Mouse (Mus musculus) ES-E14 (cell line): ENCODE measurements around the gene Usf1. TPM values are rescaled to one million over a fixed set of nuclear protein-coding genes. Genes with fewer than 3 reads are reported as not detected.

Experiments used
- DNase-seq: peaks from one replicate; pipeline ENCODE4 v3.0.0-alpha.2; 2013; ENCODE audit warnings: low read depth, low spot score
- H3K27ac ChIP-seq: 2 replicates; pipeline ENCODE4 v1.5.1; 2012; ENCODE audit warnings: low read depth, mild to moderate bottlenecking, low read length, moderate library complexity, mixed read lengths; ENCODE audit not compliant: poor library complexity, insufficient read depth, severe bottlenecking
- H3K36me3 ChIP-seq: 2 replicates; pipeline ENCODE4 v1.6.1; 2012; ENCODE audit warnings: mild to moderate bottlenecking, low read length, moderate library complexity, mixed read lengths; ENCODE audit not compliant: control insufficient read depth, poor library complexity, insufficient read depth, severe bottlenecking
- H3K4me1 ChIP-seq, 2 experiments: fragments of 150-350 bp in 1 of 2; sonication (generic) in 1 of 2; 2 replicates each; pipeline ENCODE4 v1.6.1; 2012; ENCODE audit warnings: low read length in 2 of 2, mild to moderate bottlenecking in 1 of 2, mixed read lengths in 1 of 2; ENCODE audit not compliant: control insufficient read depth in 2 of 2, insufficient read depth in 2 of 2, poor library complexity in 1 of 2
- H3K4me3 ChIP-seq, 2 experiments: fragments of 150-350 bp in 1 of 2; sonication (generic) in 1 of 2; 2 replicates each; pipeline ENCODE4 v1.5.1; 2012; ENCODE audit warnings: low read length in 2 of 2, low read depth in 1 of 2, mild to moderate bottlenecking in 1 of 2, mixed read lengths in 1 of 2; ENCODE audit not compliant: insufficient read depth in 1 of 2, poor library complexity in 1 of 2, severe bottlenecking in 1 of 2
- H3K9ac ChIP-seq: 2 replicates; pipeline ENCODE4 v1.6.1; 2012; ENCODE audit warnings: low read depth, mild to moderate bottlenecking, low read length, mixed read lengths; ENCODE audit not compliant: poor library complexity, insufficient read depth, severe bottlenecking
- H3K9me3 ChIP-seq: fragments of 150-350 bp; sonication (generic); 2 replicates; pipeline ENCODE4 v1.6.1; 2012; ENCODE audit warnings: low read depth, mild to moderate bottlenecking, low read length; ENCODE audit not compliant: control insufficient read depth, insufficient read depth
- CHD2 ChIP-seq: IDR thresholded peaks from 2 replicates; pipeline ENCODE4 v1.6.1; 2014; ENCODE audit warnings: mild to moderate bottlenecking, low read depth, low read length, inconsistent platforms
- HCFC1 ChIP-seq: IDR thresholded peaks from 2 replicates; pipeline ENCODE4 v1.6.1; 2012; ENCODE audit warnings: low read length, inconsistent platforms, borderline replicate concordance; ENCODE audit not compliant: insufficient read depth
- MAFK ChIP-seq: IDR thresholded peaks from 2 replicates; pipeline ENCODE4 v1.6.1; 2014; ENCODE audit warnings: mild to moderate bottlenecking, low read depth, low read length, inconsistent platforms; ENCODE audit not compliant: insufficient read depth
- ZC3H11A ChIP-seq: IDR thresholded peaks from 2 replicates; pipeline ENCODE4 v1.6.1; 2012; ENCODE audit warnings: low read depth, mild to moderate bottlenecking, inconsistent platforms, low read length, borderline replicate concordance
- ZNF384 ChIP-seq: IDR thresholded peaks from 2 replicates; pipeline ENCODE4 v1.6.1; 2012; ENCODE audit warnings: low read depth, low read length, inconsistent platforms
- in situ Hi-C, 2 experiments: fragments of 600-800 bp; cut with MboI; formaldehyde crosslinking; loops; one replicate each; pipeline ENCODE4 v1.15.1; 2025; ENCODE audit warnings: low sequenced_read_pairs in 2 of 2, inconsistent platforms in 1 of 2; ENCODE audit not compliant: unreplicated experiment in 2 of 2
- total RNA-seq: library from RNA; depleted of rRNA; stranded (reverse); fragments of 300-350 nt; gene quantifications from 2 replicates; pipeline ENCODE4 v1.2.3, GENCODE M21; 2012; rRNA removed

The Usf1 gene
- total RNA-seq, result 151 and 164 TPM in 2 replicates

DNA sequence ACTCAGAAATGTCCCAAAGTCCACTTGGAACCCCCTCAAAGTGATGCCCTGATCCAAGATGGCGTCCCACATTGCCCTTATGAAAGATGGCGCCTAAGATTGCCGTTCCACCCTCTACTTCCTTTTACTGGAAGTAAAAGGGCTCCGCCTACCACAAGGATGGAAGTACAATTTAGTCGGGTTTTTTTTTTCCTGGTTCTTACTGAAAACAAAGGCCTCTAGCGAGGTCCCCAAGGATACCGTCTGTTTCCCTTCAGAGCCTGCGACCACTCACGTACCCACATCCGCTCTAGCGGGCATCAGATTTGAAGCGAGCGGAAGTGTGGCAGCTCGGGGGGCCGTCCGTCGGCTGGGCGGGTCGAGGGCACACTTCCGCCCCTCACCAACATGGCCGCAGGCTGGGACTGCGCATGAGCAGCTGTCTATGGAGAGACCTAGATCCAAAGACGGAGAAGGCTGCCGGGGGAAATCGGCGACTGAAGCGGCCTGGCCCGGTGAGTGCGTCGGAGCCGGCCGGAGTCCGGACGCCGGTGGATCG is at the start of gene Usf1:
TSS of gene Usf1 (plus strand) at position 367 of the 538 bp plus-strand sequence.
- H3K4me3 ChIP-seq, result peak within 1 kb of the TSS; percentile 88 to 92
- in situ Hi-C loops, result no loop called here
- TF ChIP-seq HCFC1, result peak; percentile 85
- no peak for TF ChIP-seq MAFK
- no peak for TF ChIP-seq CHD2
- TF ChIP-seq ZNF384, result no peak
- TF ChIP-seq ZC3H11A, result no peak
- H3K4me1 ChIP-seq, result peaks cover 5 to 14% of the 10 kb centered on the region in 2 experiments; a peak in 3 of 4 replicates
- peak; percentile 88 for DNase-seq
- no peaks in the 10 kb centered on the region for H3K9me3 ChIP-seq
- peak within 1 kb of the TSS; percentile 76 for H3K27ac ChIP-seq
- H3K36me3 ChIP-seq, result peaks cover 9% of the 10 kb centered on the region
- peak within 1 kb of the TSS; percentile 92 for H3K9ac ChIP-seq

DNA sequence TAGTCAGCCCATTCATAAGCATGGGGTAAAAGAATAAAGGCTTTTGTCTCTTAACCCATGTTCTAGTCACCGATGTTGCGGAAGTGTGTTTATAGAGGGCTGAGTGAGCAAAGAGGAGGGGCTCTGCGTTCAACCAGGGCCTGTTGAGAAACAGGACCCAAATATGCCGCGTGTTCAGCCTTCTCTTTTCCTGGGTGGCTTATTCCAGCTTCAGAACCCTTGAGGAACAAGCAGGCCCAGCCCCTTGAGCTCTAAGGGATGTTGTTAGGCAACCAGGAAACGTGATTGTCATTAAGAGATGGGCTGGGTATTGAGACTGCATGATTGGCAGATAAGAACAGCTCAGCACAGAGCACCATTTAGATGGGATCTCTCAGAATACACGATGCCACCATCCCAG is 45.2 kb upstream of the Usf1 start:
- H3K9ac ChIP-seq, result no peak overlapping the region
- no peak overlapping the region for H3K4me3 ChIP-seq
- TF ChIP-seq MAFK, result no peak
- TF ChIP-seq CHD2, result no peak
- TF ChIP-seq HCFC1, result no peak
- no peak for TF ChIP-seq ZNF384
- no peak overlapping the region for H3K27ac ChIP-seq
- no peak for DNase-seq
- no peaks in the 10 kb centered on the region for H3K9me3 ChIP-seq
- H3K4me1 ChIP-seq, result peaks cover 0 to 4% of the 10 kb centered on the region in 2 experiments; a peak in 1 of 4 replicates
- H3K36me3 ChIP-seq, result no peaks in the 10 kb centered on the region
- in situ Hi-C loops, result no loop called here

DNA sequence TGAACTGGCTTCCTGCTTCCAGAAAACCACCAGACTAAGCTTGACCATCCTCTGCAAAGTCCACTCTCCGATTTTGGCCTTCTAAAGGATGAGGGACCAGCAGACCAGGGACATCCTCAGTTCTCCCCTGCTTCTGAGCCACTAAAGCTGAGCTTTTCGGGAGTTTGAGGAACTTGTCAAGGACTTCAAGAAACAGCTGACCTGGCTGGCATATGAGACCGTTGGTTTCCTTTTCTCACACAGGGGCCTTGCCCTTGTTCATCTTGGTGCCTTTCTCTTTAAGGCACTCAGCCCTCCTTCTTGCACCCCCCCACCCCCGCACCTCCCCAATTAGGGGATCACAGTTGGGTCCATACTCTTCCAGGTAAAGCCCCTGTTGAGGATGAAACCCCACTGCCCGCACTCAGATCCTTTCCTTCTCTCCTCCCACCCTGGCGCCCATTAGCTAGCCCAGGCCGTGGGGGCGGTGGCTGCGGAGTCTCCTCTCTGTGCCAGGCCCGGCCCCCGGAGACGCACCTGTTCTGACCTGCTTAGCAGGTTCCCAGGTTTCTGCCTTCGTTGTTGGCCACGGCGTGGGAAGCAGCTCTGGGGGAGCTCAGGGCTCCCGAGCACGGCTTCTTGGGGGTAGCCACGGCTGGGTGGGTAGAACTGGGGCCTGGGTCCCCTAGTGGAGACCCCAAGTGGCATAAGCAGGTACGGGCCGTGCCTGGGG is 41.1 kb upstream of the Usf1 start, which contains the start of gene Nectin4:
TSS of gene Nectin4 (plus strand) at position 255 of the 712 bp plus-strand sequence.
- TF ChIP-seq ZNF384, result no peak
- TF ChIP-seq ZC3H11A, result no peak
- no peak for TF ChIP-seq HCFC1
- no peak for TF ChIP-seq CHD2
- no peak for TF ChIP-seq MAFK
- in situ Hi-C loops, result no loop called here

DNA sequence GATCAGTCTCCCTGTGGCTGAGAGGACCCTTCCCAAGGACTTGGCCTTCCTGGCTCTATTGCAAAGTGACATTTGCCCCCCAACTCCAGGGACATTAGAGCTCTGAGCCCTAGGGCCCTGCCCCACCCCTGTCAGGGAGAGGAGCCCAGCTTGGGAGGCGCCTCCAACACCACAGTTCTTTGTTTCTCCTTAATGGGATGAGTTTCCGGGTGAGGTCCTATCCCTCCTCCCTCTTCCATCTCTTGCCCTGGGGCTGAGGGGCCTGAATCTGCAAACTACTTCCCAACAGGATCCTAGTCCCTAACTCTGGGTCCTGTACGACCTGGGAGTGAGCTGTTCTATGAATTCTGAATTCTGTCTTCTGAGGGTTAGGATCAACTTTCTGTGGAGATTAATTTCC is 38.2 kb upstream of the Usf1 start:
- Histone ChIP-seq H3K36me3 (no peaks in the 10 kb centered on the region), H3K9ac (no peak overlapping the region), H3K4me3 (no peak overlapping the region), H3K4me1 (peaks cover 5 to 37% of the 10 kb centered on the region in 2 experiments; a peak in 3 of 4 replicates), H3K9me3 (no peaks in the 10 kb centered on the region), H3K27ac (no peak overlapping the region)
- in situ Hi-C loops, result no loop called here
- TF ChIP-seq CHD2 (no peak), ZNF384 (no peak), MAFK (no peak), HCFC1 (no peak), ZC3H11A (no peak)
- no peak for DNase-seq

More for the DNA sequence above, 41.1 kb upstream of the Usf1 start, which contains the start of gene Nectin4:
- Histone ChIP-seq H3K9me3 (no peaks in the 10 kb centered on the region), H3K36me3 (no peaks in the 10 kb centered on the region), H3K4me3 (peak within 1 kb of the TSS; percentile 0 to 43; a peak in 2 of 4 replicates), H3K4me1 (peaks cover 5 to 26% of the 10 kb centered on the region in 2 experiments; a peak in 3 of 4 replicates), H3K27ac (no peak within 1 kb of the TSS), H3K9ac (no peak within 1 kb of the TSS)
- DNase-seq, result no peak
